In genomic region chr10:39266482-39266881, GRCm38 (mm10) we compare ENCODE assay signal across 8 mouse cellular contexts.
DNase-seq lines count a peak whose midpoint lies in the region; ATAC-seq lines count a peak whose summit lies in the region.

No protein-coding gene starts in this region.

- intact Hi-C loops in left cerebral cortex, postnatal 25 days (cut with DNase I): no loop called here

- no peaks in the 10 kb centered on the region for H3K36me3 ChIP-seq in neural tube, embryonic 11.5 days (ENCODE audit: control insufficient read depth, insufficient read depth, low read length)
- H3K36me3 ChIP-seq in midbrain, embryonic 12.5 days: no peaks in the 10 kb centered on the region
- no peaks in the 10 kb centered on the region for H3K36me3 ChIP-seq in stomach, embryonic 14.5 days (ENCODE audit: control insufficient read depth, insufficient read depth, low read length)

- ATAC-seq in neural tube, embryonic 11.5 days (ENCODE audit: insufficient read depth, low FRiP score, low TSS enrichment): no peak
- peak; percentile 76 for ATAC-seq in granulocyte monocyte progenitor cell, adult 5-6 weeks (replicated peaks; ENCODE audit: poor library complexity, severe bottlenecking)
- peak; percentile 52; the same call in 1 of the 2 replicates for ATAC-seq in midbrain, embryonic 12.5 days (ENCODE audit: low FRiP score, low read depth)
- peak; percentile 74; the same call in 1 of the 2 replicates for ATAC-seq in stomach, embryonic 14.5 days (ENCODE audit: insufficient number of reproducible peaks, insufficient read depth, low FRiP score, low read depth)

- no peaks in the 10 kb centered on the region for H3K4me1 ChIP-seq in neural tube, embryonic 11.5 days (ENCODE audit: control insufficient read depth, insufficient read depth, low read length)
- H3K4me1 ChIP-seq in midbrain, embryonic 12.5 days: peaks cover 12% of the 10 kb centered on the region
- peaks cover 16% of the 10 kb centered on the region; the same call in 1 of the 2 replicates for H3K4me1 ChIP-seq in stomach, embryonic 14.5 days (ENCODE audit: control insufficient read depth, insufficient read depth, low read length)

- WGBS in neural tube, embryonic 11.5 days: 56% methylated on average over 5 of the region's 5 CpGs
- 50% methylated on average over 5 of the region's 5 CpGs for WGBS in midbrain, embryonic 12.5 days
- WGBS in stomach, embryonic 14.5 days: 35% methylated on average over 5 of the region's 5 CpGs

- DNase-seq in neural tube, embryonic 11.5 days (ENCODE audit: low spot score): peak; percentile 24
- DNase-seq in neural tube, embryonic 10.5 days (ENCODE audit: extremely low spot score, low spot score): no peak
- peak; percentile 53 to 76 for DNase-seq in cerebellum, postnatal 25 days
- DNase-seq in kidney, adult 11 months: peak; percentile 64
- peak; percentile 66 to 78 for DNase-seq in left cerebral cortex, postnatal 25 days (ENCODE audit: low spot score in 2 of 2)

- H3K4me3 ChIP-seq in neural tube, embryonic 11.5 days (ENCODE audit: low read depth, low read length): no peak overlapping the region
- H3K4me3 ChIP-seq in midbrain, embryonic 12.5 days: no peak overlapping the region
- H3K4me3 ChIP-seq in stomach, embryonic 14.5 days (ENCODE audit: low read depth, low read length): no peak overlapping the region

- no peaks in the 10 kb centered on the region for H3K9me3 ChIP-seq in neural tube, embryonic 11.5 days (ENCODE audit: control insufficient read depth, low read length)
- H3K9me3 ChIP-seq in midbrain, embryonic 12.5 days: no peaks in the 10 kb centered on the region
- H3K9me3 ChIP-seq in stomach, embryonic 14.5 days (ENCODE audit: control insufficient read depth, low read depth, low read length): no peaks in the 10 kb centered on the region

- no peak overlapping the region for H3K9ac ChIP-seq in neural tube, embryonic 11.5 days (ENCODE audit: low read length)
- no peak overlapping the region for H3K9ac ChIP-seq in midbrain, embryonic 12.5 days (replicated peaks)
- H3K9ac ChIP-seq in stomach, embryonic 14.5 days (replicated peaks; ENCODE audit: low read depth, low read length): no peak overlapping the region

- H3K4me2 ChIP-seq in neural tube, embryonic 11.5 days (ENCODE audit: low read depth): no peak overlapping the region
- H3K4me2 ChIP-seq in midbrain, embryonic 12.5 days (replicated peaks): no peak overlapping the region
- no peak overlapping the region for H3K4me2 ChIP-seq in stomach, embryonic 14.5 days (replicated peaks; ENCODE audit: low read depth, low read length)

- H3K27me3 ChIP-seq in neural tube, embryonic 11.5 days (ENCODE audit: control insufficient read depth, insufficient read depth, low read length): no peaks in the 10 kb centered on the region
- H3K27me3 ChIP-seq in midbrain, embryonic 12.5 days: no peaks in the 10 kb centered on the region; the same call in 1 of the 2 replicates
- H3K27me3 ChIP-seq in stomach, embryonic 14.5 days (ENCODE audit: control insufficient read depth, insufficient read depth, low read length): no peaks in the 10 kb centered on the region

- no peak overlapping the region for H3K27ac ChIP-seq in neural tube, embryonic 11.5 days (ENCODE audit: low read depth, low read length)
- peak overlapping the region; percentile 49; the same call in 1 of the 2 replicates for H3K27ac ChIP-seq in midbrain, embryonic 12.5 days (replicated peaks)
- H3K27ac ChIP-seq in stomach, embryonic 14.5 days (ENCODE audit: low read length): peak overlapping the region; percentile 69
